Mouse (Mus musculus): Measurements from ENCODE around the gene Hoxd1. TPM values are rescaled to one million over a fixed set of nuclear protein-coding genes. Genes with fewer than 3 reads are reported as not detected.

Gene Hoxd1
- polyA plus RNA-seq, 1 experiment: 1.3 TPM

DNA sequence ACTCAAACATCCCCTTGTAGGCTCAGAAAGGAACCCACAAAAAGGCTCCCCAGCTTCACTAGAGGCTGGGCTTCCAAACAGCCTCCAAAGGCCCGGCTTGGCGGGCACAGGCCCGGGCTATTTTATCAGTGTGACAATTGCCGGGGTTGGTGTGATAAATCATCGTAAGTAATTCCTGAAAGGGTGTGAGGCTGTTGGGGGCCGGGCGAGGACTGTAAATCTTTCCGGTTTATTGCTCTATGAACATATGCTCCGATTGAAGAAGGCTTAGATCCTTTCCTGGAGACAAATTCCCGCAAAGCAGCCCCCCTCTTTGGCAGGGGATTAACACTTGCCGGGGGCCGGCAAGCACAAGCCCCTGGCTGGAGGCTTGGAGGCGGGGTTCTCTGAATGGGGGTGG lies 28.3 kb upstream of the Hoxd1 start:
- no peak for TF ChIP-seq POLR2A (IDR thresholded peaks at IDR 0.05; ENCODE audit: borderline replicate concordance, extremely low read depth, insufficient read depth, insufficient read length, poor library complexity, severe bottlenecking)
- TF ChIP-seq CTCF (IDR thresholded peaks at IDR 0.05; ENCODE audit: borderline replicate concordance, extremely low read depth, insufficient read depth, insufficient read length): no peak
- peak; percentile 31 for DNase-seq (ENCODE audit: low read depth)

GRCm38 (mm10) chr2:74734996-74735811 lies 27.6 kb upstream of the Hoxd1 start:
- DNase-seq (ENCODE audit: low read depth): peak; percentile 22
- TF ChIP-seq POLR2A (IDR thresholded peaks at IDR 0.05; ENCODE audit: borderline replicate concordance, extremely low read depth, insufficient read depth, insufficient read length, poor library complexity, severe bottlenecking) (no peak), CTCF (IDR thresholded peaks at IDR 0.05; ENCODE audit: borderline replicate concordance, extremely low read depth, insufficient read depth, insufficient read length) (no peak)

DNA sequence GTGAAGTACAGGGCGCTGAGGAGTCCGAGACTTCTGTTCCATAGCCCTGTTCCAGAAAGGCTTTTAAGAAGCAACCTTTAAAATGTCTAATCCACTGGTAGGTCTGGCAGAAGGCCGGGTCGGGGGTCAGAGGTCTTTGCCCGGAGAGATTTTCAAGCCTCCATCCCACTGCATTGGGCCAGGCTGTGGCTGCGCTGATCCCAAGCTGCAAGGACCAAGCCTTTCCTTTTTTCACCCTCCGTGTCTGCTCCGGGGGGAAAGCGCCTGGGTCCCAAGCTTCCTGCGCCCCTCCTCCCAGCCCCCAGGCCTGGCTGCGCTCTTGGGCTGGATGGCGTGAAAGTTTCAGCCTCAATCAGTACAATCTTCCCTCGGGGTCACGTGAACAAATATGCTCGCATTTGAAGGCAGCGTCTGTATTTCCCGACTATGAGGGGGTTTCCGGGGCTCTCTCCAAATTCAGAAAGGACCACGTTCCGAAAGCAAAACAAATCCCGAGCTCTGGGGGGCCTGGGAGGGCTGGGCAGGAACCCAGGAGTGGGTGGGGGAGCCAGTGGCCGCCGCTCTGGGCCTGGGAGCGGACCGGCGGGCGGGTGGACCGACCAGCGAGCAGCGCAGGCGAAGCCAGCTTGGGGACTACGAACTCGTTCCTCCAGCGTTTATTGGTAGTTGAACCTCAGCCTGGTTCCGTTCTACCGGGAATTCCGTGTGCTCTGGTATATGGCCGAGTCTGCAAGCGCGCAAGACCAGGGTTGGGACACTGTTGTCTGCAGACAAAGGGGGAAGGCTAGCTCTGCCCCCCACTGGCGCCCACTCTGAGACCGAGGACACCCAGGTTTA lies 26.7 kb upstream of the Hoxd1 start:
- no peak for TF ChIP-seq POLR2A (IDR thresholded peaks at IDR 0.05; ENCODE audit: borderline replicate concordance, extremely low read depth, insufficient read depth, insufficient read length, poor library complexity, severe bottlenecking)
- TF ChIP-seq CTCF (IDR thresholded peaks at IDR 0.05; ENCODE audit: borderline replicate concordance, extremely low read depth, insufficient read depth, insufficient read length): no peak
- DNase-seq (ENCODE audit: low read depth): peak; percentile 32

DNA sequence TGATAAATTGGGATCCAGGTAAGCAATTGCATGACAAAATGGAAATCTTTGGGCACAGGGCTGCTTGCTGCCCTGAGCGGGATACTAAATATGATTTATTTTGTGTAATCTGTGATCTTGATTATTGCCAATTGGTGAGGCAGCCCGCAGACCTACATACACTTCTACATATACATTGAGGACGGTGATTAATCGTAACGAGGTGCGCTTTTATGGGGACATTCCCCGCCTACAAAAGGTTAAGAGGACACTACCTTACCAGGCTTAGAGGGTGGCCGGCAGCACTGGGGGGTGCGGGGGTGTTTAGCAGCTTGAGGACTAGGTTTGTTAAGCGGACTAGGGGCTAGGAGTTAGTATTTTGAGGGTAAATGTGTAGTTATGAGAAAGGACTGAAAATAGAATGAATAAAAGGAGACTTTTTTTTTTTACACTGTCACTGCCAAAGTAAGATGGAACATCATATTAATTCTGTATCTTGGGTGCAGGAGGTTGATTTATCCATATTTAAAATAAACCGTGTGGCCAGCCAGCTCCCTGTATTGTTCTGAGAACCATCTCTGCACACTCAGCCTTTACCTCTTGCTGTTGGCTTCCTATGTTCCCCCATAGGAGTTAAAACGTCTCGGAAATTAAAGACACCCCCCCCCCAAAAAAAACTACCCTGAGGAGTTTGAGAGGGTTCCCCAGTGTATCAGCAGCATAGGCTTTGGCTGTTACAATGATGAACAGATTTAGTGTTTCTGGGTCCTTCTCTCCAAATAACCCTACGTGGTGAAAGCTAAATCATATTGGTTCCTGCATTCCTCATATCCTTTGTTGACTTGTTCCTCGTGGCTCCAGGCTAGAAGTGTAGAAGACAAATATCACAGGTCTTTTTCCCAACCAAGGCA lies 25.8 kb upstream of the Hoxd1 start:
- DNase-seq (ENCODE audit: low read depth): peak; percentile 24
- TF ChIP-seq POLR2A (IDR thresholded peaks at IDR 0.05; ENCODE audit: borderline replicate concordance, extremely low read depth, insufficient read depth, insufficient read length, poor library complexity, severe bottlenecking) (no peak), CTCF (IDR thresholded peaks at IDR 0.05; ENCODE audit: borderline replicate concordance, extremely low read depth, insufficient read depth, insufficient read length) (no peak)

GRCm38 (mm10) chr2:74737578-74738070 lies 25.2 kb upstream of the Hoxd1 start:
- TF ChIP-seq CTCF (IDR thresholded peaks at IDR 0.05; ENCODE audit: borderline replicate concordance, extremely low read depth, insufficient read depth, insufficient read length): no peak
- peak; percentile 28 for DNase-seq (ENCODE audit: low read depth)

GRCm38 (mm10) chr2:74738623-74739475 lies 23.9 kb upstream of the Hoxd1 start:
- peak; percentile 4 for DNase-seq (ENCODE audit: low read depth)
- TF ChIP-seq CTCF (IDR thresholded peaks at IDR 0.05; ENCODE audit: borderline replicate concordance, extremely low read depth, insufficient read depth, insufficient read length) (no peak), POLR2A (IDR thresholded peaks at IDR 0.05; ENCODE audit: borderline replicate concordance, extremely low read depth, insufficient read depth, insufficient read length, poor library complexity, severe bottlenecking) (no peak)

- no peak for DNase-seq (ENCODE audit: low read depth)
- TF ChIP-seq CTCF (IDR thresholded peaks at IDR 0.05; ENCODE audit: borderline replicate concordance, extremely low read depth, insufficient read depth, insufficient read length) (no peak), POLR2A (IDR thresholded peaks at IDR 0.05; ENCODE audit: borderline replicate concordance, extremely low read depth, insufficient read depth, insufficient read length, poor library complexity, severe bottlenecking) (no peak)
Observed at GRCm38 (mm10) chr2:74739476-74739800, 23.3 kb upstream of the Hoxd1 start.

DNA sequence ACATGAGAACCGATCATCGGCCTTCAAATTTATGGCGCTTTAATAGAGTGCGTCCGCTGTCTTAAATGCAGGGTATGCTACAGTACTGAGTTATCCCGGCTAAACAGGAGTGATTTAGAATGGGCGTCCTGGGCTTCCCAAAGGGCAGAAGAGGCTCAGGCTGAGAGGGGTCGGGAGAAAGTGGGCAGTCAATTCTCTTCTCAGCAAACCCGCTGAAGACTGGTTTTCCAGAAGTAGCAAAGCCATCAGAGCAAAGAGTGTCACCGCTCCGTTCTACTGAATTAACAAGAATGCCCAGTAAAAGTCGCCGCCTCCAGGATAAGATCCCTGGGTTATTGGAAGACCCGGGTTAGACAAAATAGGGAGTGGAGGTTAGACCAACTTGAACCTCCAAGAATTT lies 22.9 kb upstream of the Hoxd1 start:
- TF ChIP-seq CTCF (IDR thresholded peaks at IDR 0.05; ENCODE audit: borderline replicate concordance, extremely low read depth, insufficient read depth, insufficient read length) (no peak), POLR2A (IDR thresholded peaks at IDR 0.05; ENCODE audit: borderline replicate concordance, extremely low read depth, insufficient read depth, insufficient read length, poor library complexity, severe bottlenecking) (no peak)
- DNase-seq (ENCODE audit: low read depth): peak; percentile 17

- peak; percentile 49 for DNase-seq (ENCODE audit: low read depth)
- TF ChIP-seq POLR2A (IDR thresholded peaks at IDR 0.05; ENCODE audit: borderline replicate concordance, extremely low read depth, insufficient read depth, insufficient read length, poor library complexity, severe bottlenecking) (no peak), CTCF (IDR thresholded peaks at IDR 0.05; ENCODE audit: borderline replicate concordance, extremely low read depth, insufficient read depth, insufficient read length) (no peak)
Observed at GRCm38 (mm10) chr2:74740311-74741091, 22.3 kb upstream of the Hoxd1 start.

Measured in brain, embryonic 14.5 days (tissue).